ENCODE assay signal across 8 mouse cellular contexts in the genomic region with DNA sequence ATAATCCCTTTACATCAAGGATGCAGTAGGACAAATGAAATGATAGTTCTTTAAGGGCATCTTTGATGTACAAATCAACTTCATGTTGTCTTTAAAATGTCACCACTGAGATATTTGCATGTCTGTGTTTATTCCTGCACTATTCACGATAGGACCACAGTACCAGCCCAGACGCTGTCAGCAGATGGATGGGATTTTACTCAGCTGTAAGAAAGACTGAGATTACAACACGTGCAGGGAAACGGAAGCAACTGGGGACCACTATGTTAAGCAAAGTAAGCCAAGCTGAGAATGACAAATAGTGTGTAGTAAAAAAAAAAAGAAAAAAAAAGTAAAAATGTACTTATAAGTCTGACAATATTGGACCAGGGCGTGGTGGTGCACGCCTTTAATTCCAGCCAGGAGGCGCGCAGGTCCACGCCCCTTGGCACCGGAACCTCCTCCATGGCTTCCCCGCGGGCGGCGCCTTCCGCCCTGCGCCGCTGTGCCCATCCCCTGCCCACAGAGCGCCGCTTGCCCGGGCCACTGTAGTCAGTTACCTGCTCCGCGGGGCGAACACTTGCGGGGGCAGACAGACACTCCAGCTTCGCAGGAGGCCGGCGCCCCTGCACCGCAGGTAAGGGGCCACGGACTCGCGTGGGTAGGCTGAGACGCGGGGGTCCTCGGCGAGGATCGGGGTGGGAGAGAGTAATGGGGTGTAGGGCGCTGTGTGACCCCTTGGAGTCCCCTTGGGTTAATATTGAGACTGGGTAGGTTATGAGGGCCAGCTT.
A peak's percentile ranks its signal among the peaks of the same experiment; 100 is the strongest.
DNase-seq lines count a peak whose midpoint lies in the region; ATAC-seq and TF ChIP-seq lines count a peak whose summit lies in the region.
"Not testable (repeated sequence)": the region's sequence is repeated elsewhere in the genome, so short reads cannot be mapped to it uniquely, and the experiment has no call there.

No protein-coding gene starts in this region.

- not testable (repeated sequence) for TF ChIP-seq CTCF in embryonic fibroblast, embryonic 13.5 days (IDR thresholded peaks at IDR 0.05; ENCODE audit: borderline replicate concordance, insufficient read depth, low read length)

- H3K4me2 ChIP-seq in heart, embryonic 15.5 days = peak overlapping the region; percentile 93
- H3K4me2 ChIP-seq in intestine, embryonic 15.5 days (replicated peaks) = peak overlapping the region; percentile 92
- H3K4me2 ChIP-seq in limb, embryonic 13.5 days (replicated peaks) = peak overlapping the region; percentile 91
- peak overlapping the region; percentile 82 for H3K4me2 ChIP-seq in neural tube, embryonic 13.5 days

- ATAC-seq in heart, embryonic 15.5 days (replicated peaks; ENCODE audit: insufficient number of reproducible peaks, insufficient read depth, low FRiP score, low read depth) = not testable (repeated sequence)
- peak; percentile 81 for ATAC-seq in intestine, embryonic 15.5 days
- ATAC-seq in limb, embryonic 13.5 days (ENCODE audit: low FRiP score, low read depth) = peak; percentile 44; the same call in 1 of the 2 replicates
- peak; percentile 68 for ATAC-seq in neural tube, embryonic 13.5 days (ENCODE audit: low read depth)

- H3K79me2 ChIP-seq in macrophage (ENCODE audit: inconsistent target) = peaks cover 46% of the 10 kb centered on the region

- H3K9me3 ChIP-seq in heart, embryonic 15.5 days (replicated peaks); intestine, embryonic 15.5 days; limb, embryonic 13.5 days; neural tube, embryonic 13.5 days: not testable (repeated sequence)

- H3K9ac ChIP-seq in heart, embryonic 15.5 days = peak overlapping the region; percentile 41; the same call in 1 of the 2 replicates
- peak overlapping the region; percentile 45; the same call in 1 of the 2 replicates for H3K9ac ChIP-seq in intestine, embryonic 15.5 days
- H3K9ac ChIP-seq in limb, embryonic 13.5 days = peak overlapping the region; percentile 58
- peak overlapping the region; percentile 54 for H3K9ac ChIP-seq in neural tube, embryonic 13.5 days

- H3K4me1 ChIP-seq in embryonic fibroblast, embryonic 13.5 days (ENCODE audit: control insufficient read depth, insufficient read depth, low read length); heart, embryonic 15.5 days (replicated peaks); intestine, embryonic 15.5 days (replicated peaks); limb, embryonic 13.5 days: not testable (repeated sequence)
- peaks cover 16% of the 10 kb centered on the region for H3K4me1 ChIP-seq in neural tube, embryonic 13.5 days (replicated peaks)

- H3K4me3 ChIP-seq in embryonic fibroblast, embryonic 13.5 days (ENCODE audit: insufficient read depth, low read length) = peak overlapping the region; percentile 30
- H3K4me3 ChIP-seq in heart, embryonic 15.5 days = peak overlapping the region; percentile 63
- H3K4me3 ChIP-seq in intestine, embryonic 15.5 days (replicated peaks) = peak overlapping the region; percentile 47
- peak overlapping the region; percentile 52 for H3K4me3 ChIP-seq in limb, embryonic 13.5 days
- peak overlapping the region; percentile 32 for H3K4me3 ChIP-seq in macrophage (ENCODE audit: inconsistent target)
- H3K4me3 ChIP-seq in neural tube, embryonic 13.5 days = peak overlapping the region; percentile 46

- WGBS in heart, embryonic 15.5 days = 1% methylated on average over 37 of the region's 37 CpGs
- WGBS in intestine, embryonic 15.5 days = 2% methylated on average over 37 of the region's 37 CpGs
- 2% methylated on average over 37 of the region's 37 CpGs for WGBS in limb, embryonic 13.5 days
- 9% methylated on average over 14 of the region's 37 CpGs for WGBS in macrophage (ENCODE audit: missing documents)
- WGBS in neural tube, embryonic 13.5 days = 2% methylated on average over 37 of the region's 37 CpGs

- H3K36me3 ChIP-seq in heart, embryonic 15.5 days; intestine, embryonic 15.5 days; limb, embryonic 13.5 days; macrophage (ENCODE audit: inconsistent target); neural tube, embryonic 13.5 days: not testable (repeated sequence)

- not testable (repeated sequence) for H3K27me3 ChIP-seq in heart, embryonic 15.5 days; intestine, embryonic 15.5 days (replicated peaks)
- peaks cover 19% of the 10 kb centered on the region for H3K27me3 ChIP-seq in limb, embryonic 13.5 days
- peaks cover 17% of the 10 kb centered on the region for H3K27me3 ChIP-seq in neural tube, embryonic 13.5 days

- not testable (repeated sequence) for H3K27ac ChIP-seq in embryonic fibroblast, embryonic 13.5 days (ENCODE audit: insufficient read depth, low read length); heart, embryonic 15.5 days; intestine, embryonic 15.5 days; limb, embryonic 13.5 days; macrophage; neural tube, embryonic 13.5 days (replicated peaks)

- not testable (repeated sequence) for TF ChIP-seq POLR2A in embryonic fibroblast, embryonic 13.5 days (IDR thresholded peaks at IDR 0.05; ENCODE audit: low read depth, low read length)

- peak; percentile 19 to 28 for DNase-seq in adrenal gland, postnatal 36 days
- DNase-seq in urinary bladder, postnatal 14 days (ENCODE audit: low spot score) = peak; percentile 10
